20 mouse cellular contexts compared by ENCODE assay signal in the genomic region with DNA sequence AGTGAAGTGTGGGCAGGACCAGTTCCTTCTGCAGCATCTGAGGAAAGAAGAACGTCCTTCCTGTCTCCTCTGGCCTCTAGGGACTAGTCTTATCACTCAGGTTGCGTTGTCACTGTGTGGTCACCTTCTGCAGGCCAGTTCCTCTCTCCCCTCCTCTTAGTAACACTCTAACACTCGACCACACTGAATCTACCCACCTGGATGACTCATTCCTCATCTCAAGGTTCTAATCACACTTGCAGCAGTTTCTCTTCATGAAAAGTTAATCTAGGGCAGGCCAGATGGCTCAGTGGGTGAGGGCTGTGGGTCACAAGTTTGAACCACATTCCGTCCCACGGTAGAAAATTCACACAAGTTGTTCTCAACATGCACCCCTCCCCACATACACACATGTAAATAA.
DNase-seq lines count a peak whose midpoint lies in the region; ATAC-seq and TF ChIP-seq lines count a peak whose summit lies in the region.
"Had no signal": no experiment of that assay in that cellular context is flagged by ENCODE, and none has a peak within 500 bp of the region (broad histone marks: within the 10 kb centered on the region; RNA-seq: fewer than 3 reads in every experiment).

No protein-coding gene starts in this region.

- H3K36me3 ChIP-seq in kidney, postnatal 0 days (ENCODE audit: insufficient read depth, low read length) = no peaks in the 10 kb centered on the region
- H3K36me3 ChIP-seq in CH12.LX (replicated peaks in 1 of 2; ENCODE audit: control insufficient read depth in 1 of 2, insufficient read depth in 1 of 2, low read length in 1 of 2) (peaks cover 0 to 13% of the 10 kb centered on the region in 2 experiments), myocyte (ENCODE audit: control insufficient read depth, insufficient read depth) (no peaks in the 10 kb centered on the region)
- H3K36me3 ChIP-seq in thymus, adult 2 months (ENCODE audit: control insufficient read depth, insufficient read depth, low read length) = no peaks in the 10 kb centered on the region
- H3K36me3 ChIP-seq: heart, embryonic 10.5 days had no signal

- H3K27ac ChIP-seq in kidney, postnatal 0 days = 0 out of 2 replicates have a peak overlapping the region, but pooled peaks have one; percentile 19
- H3K27ac ChIP-seq in CH12.LX (ENCODE audit: insufficient read depth, low read depth) = no peak overlapping the region
- peak overlapping the region; percentile 55 for H3K27ac ChIP-seq in embryonic fibroblast, embryonic 13.5 days (ENCODE audit: insufficient read depth, low read length)
- H3K27ac ChIP-seq in thymus, adult 2 months (ENCODE audit: control insufficient read depth, insufficient read depth, low read length) = no peak overlapping the region
- H3K27ac ChIP-seq: forebrain, embryonic 13.5 days; heart, embryonic 10.5 days had no signal

- TF ChIP-seq CTCF in kidney, postnatal 0 days (IDR thresholded peaks at IDR 0.05; ENCODE audit: low read depth) = no peak
- no peak for TF ChIP-seq CTCF in CH12.LX (conservative IDR thresholded peaks at IDR 0.05 in 1 of 2, IDR thresholded peaks at IDR 0.05 in 1 of 2; ENCODE audit: low read depth in 2 of 2, low read length in 2 of 2)
- TF ChIP-seq CTCF in embryonic fibroblast, embryonic 13.5 days (IDR thresholded peaks at IDR 0.05; ENCODE audit: borderline replicate concordance, insufficient read depth, low read length) = no peak
- TF ChIP-seq CTCF in thymus, adult 2 months (IDR thresholded peaks at IDR 0.05; ENCODE audit: borderline replicate concordance, control insufficient read depth, extremely low read depth, insufficient read depth, low read length, poor library complexity) = no peak

- H3K9ac ChIP-seq in kidney, postnatal 0 days (ENCODE audit: low read depth, low read length) = no peak overlapping the region
- no peak overlapping the region for H3K9ac ChIP-seq in CH12.LX (ENCODE audit: insufficient read depth, low read depth)
- H3K9ac ChIP-seq: forebrain, embryonic 13.5 days had no signal

- ATAC-seq in kidney, postnatal 0 days (replicated peaks; ENCODE audit: low FRiP score, low read depth) = no peak
- ATAC-seq: CD4-positive, CD25-positive, alpha-beta regulatory T cell, adult 4 months; forebrain, embryonic 13.5 days; lung, postnatal 0 days; midbrain, embryonic 16.5 days had no signal

- no peaks in the 10 kb centered on the region for H3K27me3 ChIP-seq in kidney, postnatal 0 days (ENCODE audit: insufficient read depth, low read length)
- H3K27me3 ChIP-seq in CH12.LX (replicated peaks) = no peaks in the 10 kb centered on the region
- H3K27me3 ChIP-seq in myocyte (ENCODE audit: control insufficient read depth, insufficient read depth, insufficient read length) = no peaks in the 10 kb centered on the region
- no peaks in the 10 kb centered on the region for H3K27me3 ChIP-seq in thymus, adult 2 months (ENCODE audit: control insufficient read depth, insufficient read depth, low read length)
- H3K27me3 ChIP-seq: forebrain, embryonic 13.5 days had no signal

- TF ChIP-seq POLR2A in CH12.LX (IDR thresholded peaks at IDR 0.05; ENCODE audit: low read depth, low read length) = no peak
- TF ChIP-seq POLR2A in embryonic fibroblast, embryonic 13.5 days (IDR thresholded peaks at IDR 0.05; ENCODE audit: low read depth, low read length) = no peak
- no peak for TF ChIP-seq POLR2A in myocyte (IDR thresholded peaks at IDR 0.05; ENCODE audit: insufficient read length, low read depth)
- no peak for TF ChIP-seq POLR2A in thymus, adult 2 months (IDR thresholded peaks at IDR 0.05; ENCODE audit: control insufficient read depth, extremely low read depth, insufficient read depth, low read length, poor library complexity)

- no peak overlapping the region for H3ac ChIP-seq in myocyte (ENCODE audit: control insufficient read depth, insufficient read length)

- DNase-seq in kidney, postnatal 0 days (ENCODE audit: low spot score) = no peak
- no peak for DNase-seq in kidney, adult 11 months
- peak; percentile 47 for DNase-seq in CH12.LX (ENCODE audit: extremely low read depth)
- no peak for DNase-seq in thymus, adult 2 months
- DNase-seq in gastrocnemius, postnatal 10 days = no peak
- DNase-seq in lung, postnatal 36 days = no peak
- DNase-seq: cerebellum, postnatal 25 days; gastrocnemius, postnatal 36 days; heart, postnatal 10 days; kidney, adult 8-10 months; layer of hippocampus, postnatal 36 days; liver; thymus, adult 18-20 months had no signal

- H3K4me1 ChIP-seq in kidney, postnatal 0 days (replicated peaks; ENCODE audit: insufficient read depth, low read length) = no peaks in the 10 kb centered on the region
- H3K4me1 ChIP-seq in CH12.LX (ENCODE audit: control insufficient read depth in 1 of 2, insufficient read depth in 2 of 2) = peaks cover 5 to 23% of the 10 kb centered on the region in 2 experiments; a peak in 3 of 4 replicates
- H3K4me1 ChIP-seq in embryonic fibroblast, embryonic 13.5 days (ENCODE audit: control insufficient read depth, insufficient read depth, low read length) = peaks cover 16% of the 10 kb centered on the region
- no peaks in the 10 kb centered on the region for H3K4me1 ChIP-seq in thymus, adult 2 months (replicated peaks; ENCODE audit: control insufficient read depth, insufficient read depth, low read length)
- H3K4me1 ChIP-seq: forebrain, embryonic 13.5 days; heart, embryonic 10.5 days had no signal

- H3K79me2 ChIP-seq in CH12.LX (replicated peaks; ENCODE audit: control insufficient read depth, extremely low read depth, insufficient read depth, poor library complexity, severe bottlenecking) (no peaks in the 10 kb centered on the region), myocyte (ENCODE audit: control insufficient read depth, insufficient read depth) (no peaks in the 10 kb centered on the region)

- H3K4me3 ChIP-seq in kidney, postnatal 0 days (replicated peaks; ENCODE audit: low read depth, low read length) = no peak overlapping the region
- H3K4me3 ChIP-seq in CH12.LX (replicated peaks in 1 of 3; ENCODE audit: low read depth in 2 of 3, low read length in 2 of 3, poor library complexity in 1 of 3) (no peak overlapping the region), myocyte (no peak overlapping the region)
- no peak overlapping the region for H3K4me3 ChIP-seq in embryonic fibroblast, embryonic 13.5 days (ENCODE audit: insufficient read depth, low read length)
- H3K4me3 ChIP-seq in thymus, adult 2 months (ENCODE audit: control insufficient read depth, insufficient read depth, low read length) = no peak overlapping the region
- H3K4me3 ChIP-seq: forebrain, embryonic 13.5 days; heart, embryonic 10.5 days had no signal

- peak; percentile 25; the same call in 1 of the 2 replicates for TF ChIP-seq EP300 in CH12.LX (IDR thresholded peaks at IDR 0.05; ENCODE audit: low read length)

- WGBS in kidney, postnatal 0 days = 54% methylated on average over 5 of the region's 5 CpGs
- WGBS in thymus, adult 2 months = 34% methylated on average over 5 of the region's 5 CpGs

- H3K9me3 ChIP-seq in kidney, postnatal 0 days (replicated peaks; ENCODE audit: low read length) = no peaks in the 10 kb centered on the region
- H3K9me3 ChIP-seq in CH12.LX (replicated peaks; ENCODE audit: low read length) = no peaks in the 10 kb centered on the region
- H3K9me3 ChIP-seq: forebrain, embryonic 13.5 days; heart, embryonic 10.5 days had no signal

- no peak for TF ChIP-seq RAD21 in CH12.LX (IDR thresholded peaks at IDR 0.05; ENCODE audit: low read depth, low read length)

- in situ Hi-C loops in CH12.LX (cut with MboI; ENCODE audit: low pct_ligation_motif_present, low pct_unique_long_range_greater_than_20kb, low sequenced_read_pairs) = no loop called here

- dilution Hi-C loops in CH12.LX (cut with MboI; ENCODE audit: extremely low pct_ligation_motif_present, extremely low pct_unique_long_range_greater_than_20kb, low sequenced_read_pairs) = no loop called here

- H3K4me2 ChIP-seq in kidney, postnatal 0 days (ENCODE audit: low read length) = no peak overlapping the region
- H3K4me2 ChIP-seq in CH12.LX (ENCODE audit: insufficient read depth, low read depth, poor library complexity, severe bottlenecking) = no peak overlapping the region
- H3K4me2 ChIP-seq in myocyte (ENCODE audit: low read depth) = peak overlapping the region; percentile 46
- H3K4me2 ChIP-seq: forebrain, embryonic 13.5 days had no signal

TF ChIP-seq in CH12.LX, 34 proteins besides CTCF, POLR2A, EP300 and RAD21:
- no peak for TF ChIP-seq MAZ (IDR thresholded peaks at IDR 0.05; ENCODE audit: low read depth, low read length)
- peak; percentile 26; the same call in 1 of the 2 replicates for TF ChIP-seq BHLHE40 (IDR thresholded peaks at IDR 0.05; ENCODE audit: low read depth, low read length)

TF ChIP-seq in myocyte, 11 proteins besides CTCF, POLR2A, EP300 and RAD21:
- TF ChIP-seq CEBPB (IDR thresholded peaks at IDR 0.05; ENCODE audit: insufficient read depth, poor library complexity, severe bottlenecking) = no peak
- no peak for TF ChIP-seq MYOG (IDR thresholded peaks at IDR 0.05; ENCODE audit: control insufficient read depth in 1 of 3, insufficient read depth in 1 of 3, insufficient read length in 2 of 3, low read depth in 2 of 3)
- no peak for TF ChIP-seq MYOD1 (IDR thresholded peaks at IDR 0.05; ENCODE audit: control insufficient read depth in 1 of 3, insufficient read length in 2 of 3, low read depth in 2 of 3)
- TF ChIP-seq REST (IDR thresholded peaks at IDR 0.05; ENCODE audit: insufficient read depth, insufficient read length) = no peak
- TF ChIP-seq MAX (IDR thresholded peaks at IDR 0.05; ENCODE audit: low read depth) = no peak
- TF ChIP-seq TCF3 (IDR thresholded peaks at IDR 0.05; ENCODE audit: insufficient read length, low read depth) = no peak
- no peak for TF ChIP-seq E2F4 (IDR thresholded peaks at IDR 0.05; ENCODE audit: insufficient read depth)
- TF ChIP-seq USF1 (IDR thresholded peaks at IDR 0.05; ENCODE audit: low read depth) = no peak
- TF ChIP-seq POLR2AphosphoS2 (IDR thresholded peaks at IDR 0.05; ENCODE audit: insufficient read length, low read depth) = no peak
- no peak for TF ChIP-seq TCF12 (IDR thresholded peaks at IDR 0.05; ENCODE audit: insufficient read depth, poor library complexity, severe bottlenecking)
- TF ChIP-seq SRF (IDR thresholded peaks at IDR 0.05; ENCODE audit: control insufficient read depth, insufficient read length, low read depth) = no peak
TF ChIP-seq in myocyte: peak in this region for 0.

Comparison
In these comparisons a context has a peak if more than half of its experiments do, and no peak if none do; other contexts are left out.
1. H3K27ac ChIP-seq: peak in kidney, postnatal 0 days (single experiment) and embryonic fibroblast, embryonic 13.5 days (single experiment); none in CH12.LX (single experiment) and thymus, adult 2 months (single experiment).